Mouse (Mus musculus): Measurements from ENCODE around the gene Fahd1. TPM values are rescaled to one million over a fixed set of nuclear protein-coding genes. Genes with fewer than 3 reads are reported as not detected.

The Fahd1 gene
- polyA plus RNA-seq, 1 experiment from 2014 or later, result 20.3 TPM

DNA sequence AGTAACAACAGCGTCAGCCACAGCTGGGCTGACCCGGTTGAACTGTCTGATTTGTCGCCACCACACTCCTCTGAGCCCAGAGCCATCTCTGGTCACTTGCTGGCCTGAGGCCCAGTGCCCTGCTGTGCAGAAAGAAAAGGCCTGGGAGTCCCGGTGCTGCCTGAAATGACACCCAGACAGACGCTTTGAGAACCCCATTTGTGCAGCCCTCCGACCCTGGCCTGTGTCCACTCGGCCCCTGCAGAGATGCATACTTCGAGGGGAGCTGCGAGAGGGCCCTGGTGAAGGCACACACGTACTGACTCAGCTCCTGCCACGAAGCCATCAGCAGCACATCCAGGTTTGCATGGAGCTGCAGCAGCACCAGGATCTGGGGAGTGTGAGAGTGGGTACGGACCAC is 42.6 kb upstream of the Fahd1 start:
- no peak for ATAC-seq (ENCODE audit: insufficient number of reproducible peaks, insufficient read depth, low FRiP score, low TSS enrichment, low read depth)
- peaks cover 42% of the 10 kb centered on the region for H3K4me1 ChIP-seq
- H3K27ac ChIP-seq, result no peak overlapping the region
- no peak overlapping the region; the same call in 1 of the 2 replicates for H3K9ac ChIP-seq
- H3K36me3 ChIP-seq, result peaks cover 58% of the 10 kb centered on the region
- H3K4me2 ChIP-seq, result no peak overlapping the region
- H3K9me3 ChIP-seq, result no peaks in the 10 kb centered on the region
- H3K4me3 ChIP-seq, result no peak overlapping the region
- WGBS, result 90% methylated on average over 12 of the region's 12 CpGs
- no peaks in the 10 kb centered on the region for H3K27me3 ChIP-seq

DNA sequence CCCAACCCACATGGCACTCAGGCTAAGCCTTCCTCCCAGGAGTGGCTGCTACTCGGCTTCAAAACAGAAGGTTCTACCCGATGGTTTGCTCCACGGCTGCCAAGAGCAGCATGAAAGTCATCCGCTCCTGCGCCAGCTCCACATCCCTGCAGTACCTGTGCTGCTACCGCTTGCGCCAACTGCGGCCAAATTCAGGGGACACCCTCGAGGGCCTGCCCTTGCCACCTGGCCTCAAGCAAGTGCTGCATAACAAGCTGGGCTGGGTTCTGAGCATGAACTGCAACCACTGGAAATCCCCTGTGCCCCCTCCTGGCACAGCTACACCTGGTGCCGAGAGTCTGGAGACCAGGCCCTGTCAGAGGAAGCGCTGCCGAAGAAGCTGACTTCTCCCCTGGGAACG is 41.2 kb upstream of the Fahd1 start:
- peaks cover 53% of the 10 kb centered on the region for H3K36me3 ChIP-seq
- peaks cover 38% of the 10 kb centered on the region for H3K4me1 ChIP-seq
- H3K4me2 ChIP-seq, result no peak overlapping the region
- no peak overlapping the region for H3K27ac ChIP-seq
- H3K9me3 ChIP-seq, result no peaks in the 10 kb centered on the region
- H3K9ac ChIP-seq, result no peak overlapping the region
- ATAC-seq (ENCODE audit: insufficient number of reproducible peaks, insufficient read depth, low FRiP score, low TSS enrichment, low read depth), result no peak
- no peak overlapping the region for H3K4me3 ChIP-seq
- H3K27me3 ChIP-seq, result no peaks in the 10 kb centered on the region
- 86% methylated on average over 13 of the region's 13 CpGs for WGBS

DNA sequence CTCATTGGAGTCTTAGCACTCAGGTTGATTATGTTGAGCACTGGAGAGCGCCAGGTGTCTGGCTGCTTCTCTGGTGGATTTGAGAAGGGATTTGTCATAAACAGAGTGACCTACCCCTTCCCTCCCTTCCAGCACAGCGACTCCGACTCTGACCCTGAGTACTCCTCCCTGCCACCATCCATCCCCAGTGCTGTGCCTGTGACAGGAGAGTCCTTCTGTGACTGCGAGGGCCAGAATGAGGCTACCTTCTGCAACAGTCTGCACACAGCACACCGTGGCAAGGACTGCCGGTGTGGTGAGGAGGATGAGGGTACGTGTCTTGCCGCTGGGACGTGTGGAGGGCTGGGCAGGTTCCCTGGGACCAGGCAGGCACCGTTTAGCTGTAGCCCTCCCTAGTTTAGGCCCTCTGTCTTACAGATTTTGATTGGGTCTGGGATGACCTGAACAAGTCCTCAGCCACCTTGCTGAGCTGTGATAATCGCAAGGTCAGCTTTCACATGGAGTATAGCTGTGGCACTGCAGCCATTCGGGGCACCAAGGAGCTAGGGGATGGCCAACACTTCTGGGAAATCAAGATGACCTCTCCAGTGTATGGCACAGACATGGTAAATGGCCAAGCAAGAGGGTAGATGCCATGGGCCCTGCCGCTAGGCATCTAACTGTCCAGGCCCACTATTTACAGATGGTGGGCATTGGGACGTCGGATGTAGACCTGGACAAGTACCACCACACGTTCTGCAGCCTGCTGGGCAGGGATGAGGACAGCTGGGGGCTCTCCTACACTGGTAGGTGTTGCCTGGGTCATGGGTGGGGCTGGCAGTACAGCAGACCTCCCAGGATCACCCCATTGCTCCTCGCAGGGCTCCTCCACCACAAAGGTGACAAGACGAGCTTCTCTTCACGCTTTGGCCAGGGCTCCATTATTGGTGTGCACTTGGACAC is 40.3 kb upstream of the Fahd1 start:
- whole genome bisulfite sequencing, result 88% methylated on average over 19 of the region's 19 CpGs
- ATAC-seq (ENCODE audit: insufficient number of reproducible peaks, insufficient read depth, low FRiP score, low TSS enrichment, low read depth), result no peak

GRCm38 (mm10) chr17:24888862-24889261 is 38.7 kb upstream of the Fahd1 start:
- Histone ChIP-seq H3K27ac (no peak overlapping the region), H3K9ac (peak overlapping the region; percentile 36), H3K4me1 (peaks cover 30% of the 10 kb centered on the region), H3K4me2 (peak overlapping the region; percentile 5; the same call in 1 of the 2 replicates), H3K27me3 (no peaks in the 10 kb centered on the region), H3K36me3 (peaks cover 66% of the 10 kb centered on the region), H3K9me3 (no peaks in the 10 kb centered on the region), H3K4me3 (no peak overlapping the region)
- 85% methylated on average over 3 of the region's 3 CpGs for WGBS
- no peak for ATAC-seq (ENCODE audit: insufficient number of reproducible peaks, insufficient read depth, low FRiP score, low TSS enrichment, low read depth)

More for the DNA sequence above, 40.3 kb upstream of the Fahd1 start:
- Histone ChIP-seq H3K4me3 (no peak overlapping the region), H3K4me1 (peaks cover 32% of the 10 kb centered on the region), H3K27me3 (no peaks in the 10 kb centered on the region), H3K9ac (no peak overlapping the region), H3K9me3 (no peaks in the 10 kb centered on the region), H3K27ac (no peak overlapping the region), H3K36me3 (peaks cover 53% of the 10 kb centered on the region), H3K4me2 (no peak overlapping the region)

DNA sequence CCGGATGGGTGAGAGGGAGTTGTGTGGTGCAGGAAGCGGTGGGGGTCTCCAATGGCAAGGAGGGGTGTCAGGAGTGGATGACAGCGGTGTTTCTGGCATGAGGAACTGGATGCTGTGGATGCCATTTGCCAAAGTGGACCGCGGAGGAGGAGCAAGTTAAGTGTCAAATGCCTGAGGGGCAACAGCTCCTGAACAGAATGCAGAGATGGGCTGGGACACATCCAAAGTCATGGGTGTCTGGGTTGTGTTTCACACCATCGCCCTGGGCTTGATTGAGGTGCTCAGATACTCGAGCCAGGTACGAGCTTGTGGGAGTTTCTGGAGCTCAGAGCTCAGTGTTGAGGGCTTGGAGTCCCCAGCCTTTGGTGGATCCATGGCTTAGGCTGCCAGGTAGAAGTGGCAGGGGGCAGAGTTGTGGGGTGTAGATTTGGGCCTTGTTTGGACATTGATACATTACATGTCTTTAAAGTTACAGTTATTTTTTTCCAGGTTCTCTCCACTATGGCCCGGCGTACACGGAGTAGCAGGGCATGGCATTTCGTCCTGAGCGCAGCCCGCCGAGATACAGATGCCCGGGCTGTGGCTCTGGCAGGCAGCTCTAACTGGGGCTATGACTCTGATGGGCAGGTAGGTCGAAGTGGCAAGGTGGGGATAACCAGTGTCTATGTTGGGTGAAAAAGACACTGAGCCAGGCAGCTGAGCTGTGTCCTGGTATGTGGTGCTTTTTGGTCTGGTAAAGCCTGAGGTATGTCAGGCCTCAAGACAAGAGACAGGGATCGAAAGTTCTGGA is 37.3 kb upstream of the Fahd1 start:
- Histone ChIP-seq H3K27me3 (no peaks in the 10 kb centered on the region), H3K27ac (no peak overlapping the region), H3K4me2 (peak overlapping the region; percentile 89), H3K4me3 (peak overlapping the region; percentile 82), H3K4me1 (peaks cover 23% of the 10 kb centered on the region), H3K9ac (peak overlapping the region; percentile 85), H3K9me3 (no peaks in the 10 kb centered on the region), H3K36me3 (peaks cover 67% of the 10 kb centered on the region)
- ATAC-seq (ENCODE audit: insufficient number of reproducible peaks, insufficient read depth, low FRiP score, low TSS enrichment, low read depth), result no peak
- 66% methylated on average over 18 of the region's 18 CpGs for WGBS

- WGBS, result 1% methylated on average over 18 of the region's 18 CpGs
- peak overlapping the region; percentile 85 for H3K9ac ChIP-seq
- H3K4me1 ChIP-seq, result peaks cover 23% of the 10 kb centered on the region
- H3K27ac ChIP-seq, result peak overlapping the region; percentile 60; the same call in 1 of the 2 replicates
- ATAC-seq (ENCODE audit: insufficient number of reproducible peaks, insufficient read depth, low FRiP score, low TSS enrichment, low read depth), result no peak
- peak overlapping the region; percentile 82 for H3K4me3 ChIP-seq
- H3K9me3 ChIP-seq, result no peaks in the 10 kb centered on the region
- no peaks in the 10 kb centered on the region for H3K27me3 ChIP-seq
- H3K4me2 ChIP-seq, result peak overlapping the region; percentile 89
- peaks cover 61% of the 10 kb centered on the region for H3K36me3 ChIP-seq
These were observed 36.7 kb upstream of the Fahd1 start for GRCm38 (mm10) chr17:24886932-24887271.

- peaks cover 56% of the 10 kb centered on the region for H3K36me3 ChIP-seq
- peaks cover 23% of the 10 kb centered on the region for H3K4me1 ChIP-seq
- H3K9me3 ChIP-seq, result no peaks in the 10 kb centered on the region
- H3K27me3 ChIP-seq, result no peaks in the 10 kb centered on the region
- peak within 1 kb of the TSS; percentile 60; the same call in 1 of the 2 replicates for H3K27ac ChIP-seq
- H3K4me3 ChIP-seq, result peak within 1 kb of the TSS; percentile 82
- peak; percentile 95 for ATAC-seq (ENCODE audit: insufficient number of reproducible peaks, insufficient read depth, low FRiP score, low TSS enrichment, low read depth)
- H3K9ac ChIP-seq, result peak within 1 kb of the TSS; percentile 85
- peak within 1 kb of the TSS; percentile 97 for H3K4me2 ChIP-seq
- WGBS, result under 1% methylated on average over 69 of the region's 69 CpGs
These were observed 36.2 kb upstream of the Fahd1 start, which contains the start of the genes Nubp2 and Spsb3 for GRCm38 (mm10) chr17:24886134-24886931. TSS of gene Nubp2 (minus strand) at chr17:24886349. TSS of gene Spsb3 (plus strand) at chr17:24886643.

DNA sequence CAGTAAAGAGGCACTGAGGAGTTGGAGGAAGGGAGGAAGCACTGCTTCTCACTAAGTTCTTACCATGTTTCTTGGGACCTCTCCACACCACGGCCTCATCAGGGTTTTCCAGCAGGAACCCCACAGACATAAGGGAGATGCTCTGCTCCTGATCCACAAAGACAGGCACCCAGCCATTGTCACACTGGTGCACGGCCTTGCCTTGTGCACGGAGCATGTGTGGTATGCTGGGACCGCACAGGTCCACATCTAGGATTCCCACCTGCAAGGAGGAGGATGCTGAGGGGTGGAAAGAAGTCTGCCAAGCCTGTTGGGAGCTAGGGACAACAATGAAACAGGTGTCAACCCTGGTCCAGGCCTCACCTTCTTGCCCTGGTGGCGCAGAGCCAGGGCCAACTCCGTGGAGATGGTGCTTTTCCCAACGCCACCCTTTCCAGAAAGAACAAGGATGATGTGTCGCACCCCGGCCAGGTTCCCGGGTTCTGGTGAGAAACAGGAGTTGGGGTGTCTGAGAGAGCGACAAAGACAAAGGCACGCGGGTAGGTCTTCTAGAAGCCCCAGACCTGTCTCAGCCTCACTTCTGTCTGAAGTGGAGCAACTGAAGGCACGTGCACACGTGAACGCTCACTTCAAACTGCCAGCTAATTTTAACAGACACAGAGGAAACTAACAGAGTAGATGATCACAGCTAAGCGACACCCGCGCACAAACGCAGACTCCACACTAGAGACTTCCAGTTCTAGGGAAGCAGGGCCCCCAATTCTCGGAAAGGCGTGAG is 35.4 kb upstream of the Fahd1 start:
- Histone ChIP-seq H3K4me2 (peak overlapping the region; percentile 97), H3K27ac (no peak overlapping the region)
- 23% methylated on average over 22 of the region's 22 CpGs for WGBS

GRCm38 (mm10) chr17:24884391-24884790 is 34.2 kb upstream of the Fahd1 start:
- no peak for ATAC-seq (ENCODE audit: insufficient number of reproducible peaks, insufficient read depth, low FRiP score, low TSS enrichment, low read depth)
- 87% methylated on average over 6 of the region's 6 CpGs for WGBS

More for the DNA sequence above, 35.4 kb upstream of the Fahd1 start:
- peak overlapping the region; percentile 82 for H3K4me3 ChIP-seq
- peaks cover 23% of the 10 kb centered on the region for H3K4me1 ChIP-seq
- no peak for ATAC-seq (ENCODE audit: insufficient number of reproducible peaks, insufficient read depth, low FRiP score, low TSS enrichment, low read depth)
- H3K36me3 ChIP-seq, result peaks cover 48% of the 10 kb centered on the region
- no peaks in the 10 kb centered on the region for H3K27me3 ChIP-seq
- H3K9ac ChIP-seq, result peak overlapping the region; percentile 80
- H3K9me3 ChIP-seq, result no peaks in the 10 kb centered on the region

DNA sequence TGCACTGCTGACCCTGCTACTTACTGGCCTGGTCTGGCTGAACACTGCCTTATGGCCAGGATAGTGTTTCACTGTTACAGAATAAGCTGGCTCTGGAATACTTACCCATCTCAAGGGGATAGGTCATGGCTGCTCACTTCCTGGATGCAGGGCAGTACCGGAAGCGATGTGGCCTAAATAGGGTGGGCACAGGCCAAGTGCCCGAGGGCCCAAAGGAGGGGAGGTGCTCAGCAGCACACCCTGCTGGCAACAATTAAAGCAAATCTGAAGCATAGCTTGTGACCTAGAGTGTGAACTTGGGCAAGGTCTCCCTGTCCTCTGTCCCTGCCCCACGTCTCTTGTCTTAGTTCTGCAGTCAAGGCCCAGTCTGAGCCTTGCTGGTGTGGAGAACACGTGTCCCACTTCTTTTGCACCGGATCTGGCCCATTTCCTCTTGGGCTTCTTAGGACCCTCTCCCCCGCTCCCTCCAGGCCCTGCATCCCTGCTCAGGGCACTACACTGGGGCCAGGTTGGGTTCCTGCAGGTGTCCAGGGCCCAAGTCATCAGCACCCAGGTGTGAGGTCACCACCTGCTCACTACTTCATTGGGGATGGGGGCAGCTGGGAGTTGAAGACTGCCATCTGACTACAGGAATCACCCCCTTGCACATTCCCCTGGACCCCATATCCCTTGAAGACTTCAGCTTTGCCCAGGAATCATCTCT is 31.7 kb upstream of the Fahd1 start:
- no peak overlapping the region for H3K4me2 ChIP-seq
- peaks cover 8% of the 10 kb centered on the region for H3K4me1 ChIP-seq
- ATAC-seq (ENCODE audit: insufficient number of reproducible peaks, insufficient read depth, low FRiP score, low TSS enrichment, low read depth), result no peak
- H3K4me3 ChIP-seq, result no peak overlapping the region
- no peaks in the 10 kb centered on the region for H3K9me3 ChIP-seq
- H3K36me3 ChIP-seq, result peaks cover 27% of the 10 kb centered on the region
- H3K9ac ChIP-seq, result peak overlapping the region; percentile 17; the same call in 1 of the 2 replicates
- no peaks in the 10 kb centered on the region for H3K27me3 ChIP-seq
- 40% methylated on average over 7 of the region's 7 CpGs for WGBS
- no peak overlapping the region for H3K27ac ChIP-seq

More at GRCm38 (mm10) chr17:24884391-24884790, 34.2 kb upstream of the Fahd1 start:
- Histone ChIP-seq H3K4me2 (no peak overlapping the region), H3K9me3 (no peaks in the 10 kb centered on the region), H3K9ac (no peak overlapping the region), H3K27ac (no peak overlapping the region), H3K4me3 (0 out of 2 replicates have a peak overlapping the region, but pooled peaks have one; percentile 4), H3K4me1 (peaks cover 23% of the 10 kb centered on the region), H3K36me3 (peaks cover 36% of the 10 kb centered on the region), H3K27me3 (no peaks in the 10 kb centered on the region)

Measured in embryonic facial prominence, embryonic 13.5 days (tissue).